Mouse (Mus musculus) A20 (cell line): ENCODE measurements around the gene Atad1.
A peak's percentile ranks its signal among the peaks of the same experiment; 100 is the strongest.
"Not testable (repeated sequence)": the region's sequence is repeated elsewhere in the genome, so short reads cannot be mapped to it uniquely, and the experiment has no call there.

Experiments used
- DNase-seq: peaks from one replicate; pipeline ENCODE4 v3.0.0-alpha.2; 2011; ENCODE audit warnings: low read depth, low spot score

The Atad1 gene

DNA sequence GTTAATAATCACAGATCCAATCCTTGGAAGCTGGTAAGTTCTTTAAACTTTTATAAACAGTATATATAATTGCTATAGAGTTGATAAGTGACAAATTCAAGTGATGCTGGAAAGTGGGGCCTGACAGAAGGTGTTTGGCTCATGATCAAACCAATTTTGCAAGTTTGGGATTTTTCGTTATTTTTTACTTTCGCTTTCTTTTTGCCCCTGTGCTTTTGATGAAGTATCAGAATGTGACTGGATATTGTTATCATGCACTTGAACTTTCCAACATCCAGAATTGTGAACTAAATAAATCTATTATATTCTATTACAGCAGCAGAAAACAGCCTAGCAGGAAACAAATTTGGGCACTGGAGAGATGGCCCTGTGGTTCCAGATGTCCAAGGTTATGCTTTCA lies 58.7 kb downstream of the Atad1 start:
- peak; percentile 35 for DNase-seq

DNA sequence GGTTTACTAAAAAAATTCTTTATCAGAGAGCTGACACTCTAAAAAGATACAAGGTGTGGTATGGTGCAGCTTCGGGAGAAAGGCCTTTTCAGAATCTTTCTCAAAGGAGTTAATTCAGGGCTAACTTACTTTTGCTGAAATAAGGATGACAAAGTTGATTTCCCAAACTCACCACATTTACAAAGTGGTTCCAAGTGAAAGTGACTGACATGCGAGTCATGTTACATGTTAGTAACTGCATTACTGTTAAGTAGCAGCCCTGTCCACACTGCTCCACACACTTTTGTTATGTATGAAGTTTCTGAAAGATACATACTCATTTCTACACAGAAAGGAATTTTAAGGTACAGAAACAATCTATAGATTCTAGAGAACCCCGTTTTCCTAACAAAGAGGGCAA lies 63.8 kb downstream of the Atad1 start:
- DNase-seq: no peak

DNA sequence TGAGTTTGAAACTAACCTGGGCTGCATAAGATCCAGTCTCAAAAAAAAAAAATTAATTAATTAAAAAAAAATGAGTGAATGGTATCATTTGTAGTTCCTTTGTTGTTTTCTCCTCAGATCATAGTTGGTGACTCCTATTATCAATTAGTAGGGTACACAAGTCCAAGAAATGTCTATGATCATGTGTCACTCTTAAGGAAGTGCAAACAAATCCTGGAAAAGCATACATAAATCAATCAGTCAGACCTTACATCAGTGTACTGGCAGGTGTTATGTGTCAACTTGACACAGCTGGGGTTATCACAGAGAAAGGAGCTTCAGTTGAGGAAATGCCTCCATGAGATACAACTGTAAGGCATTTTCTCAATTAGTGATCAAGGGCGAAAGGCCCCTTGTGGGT lies 71.8 kb downstream of the Atad1 start:
- not testable (repeated sequence) for DNase-seq

DNA sequence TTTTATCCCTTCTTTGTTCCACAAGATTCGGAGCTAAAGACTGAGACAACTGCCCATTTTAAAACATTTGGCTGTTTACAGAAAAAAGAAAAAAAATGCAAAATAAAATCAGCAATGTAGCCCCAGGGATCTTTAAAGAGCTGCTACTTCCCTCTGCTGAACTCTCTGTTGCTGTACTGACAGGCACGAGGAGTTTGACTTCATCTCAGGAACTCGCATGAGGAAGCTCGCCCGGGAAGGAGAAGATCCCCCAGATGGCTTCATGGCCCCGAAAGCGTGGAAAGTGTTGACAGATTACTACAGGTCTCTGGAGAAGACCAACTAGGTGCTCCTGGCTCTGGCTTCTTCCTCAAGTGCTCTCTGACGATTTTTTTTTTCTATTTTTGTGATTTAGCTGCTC lies 74.3 kb downstream of the Atad1 start:
- DNase-seq: no peak

DNA sequence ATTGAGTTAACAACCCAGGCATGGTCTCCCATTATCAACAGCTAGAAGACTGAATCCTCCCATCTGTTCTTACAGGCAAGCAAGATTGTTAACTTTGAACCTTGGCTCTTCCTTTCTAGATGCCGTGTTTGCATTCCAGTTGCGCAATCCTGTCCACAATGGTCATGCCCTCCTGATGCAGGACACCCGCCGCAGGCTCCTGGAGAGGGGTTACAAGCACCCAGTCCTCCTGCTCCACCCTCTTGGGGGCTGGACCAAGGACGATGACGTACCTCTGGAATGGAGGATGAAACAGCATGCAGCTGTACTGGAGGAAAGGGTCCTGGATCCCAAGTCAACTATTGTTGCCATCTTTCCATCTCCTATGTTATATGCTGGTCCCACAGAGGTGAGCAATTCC lies 76.7 kb downstream of the Atad1 start:
- no peak for DNase-seq

DNA sequence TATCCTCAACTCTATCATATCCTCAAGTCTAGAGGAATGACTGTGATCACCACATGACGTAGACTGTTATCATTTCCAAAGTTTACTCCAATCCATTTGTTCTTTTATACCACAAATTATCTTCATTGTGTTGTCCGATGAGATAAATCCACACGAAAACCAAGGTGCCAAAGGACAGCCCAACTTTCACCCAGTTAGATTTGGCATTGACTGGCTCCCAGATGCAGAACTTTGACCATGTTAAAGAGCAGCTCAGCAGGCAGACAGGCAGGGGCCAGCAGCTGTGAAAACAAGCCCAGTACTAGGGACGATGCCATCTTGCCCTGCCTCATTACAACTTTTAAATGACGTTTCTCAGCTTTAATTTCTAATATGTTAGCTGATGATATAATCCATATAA lies 80.2 kb downstream of the Atad1 start:
- no peak for DNase-seq

DNA sequence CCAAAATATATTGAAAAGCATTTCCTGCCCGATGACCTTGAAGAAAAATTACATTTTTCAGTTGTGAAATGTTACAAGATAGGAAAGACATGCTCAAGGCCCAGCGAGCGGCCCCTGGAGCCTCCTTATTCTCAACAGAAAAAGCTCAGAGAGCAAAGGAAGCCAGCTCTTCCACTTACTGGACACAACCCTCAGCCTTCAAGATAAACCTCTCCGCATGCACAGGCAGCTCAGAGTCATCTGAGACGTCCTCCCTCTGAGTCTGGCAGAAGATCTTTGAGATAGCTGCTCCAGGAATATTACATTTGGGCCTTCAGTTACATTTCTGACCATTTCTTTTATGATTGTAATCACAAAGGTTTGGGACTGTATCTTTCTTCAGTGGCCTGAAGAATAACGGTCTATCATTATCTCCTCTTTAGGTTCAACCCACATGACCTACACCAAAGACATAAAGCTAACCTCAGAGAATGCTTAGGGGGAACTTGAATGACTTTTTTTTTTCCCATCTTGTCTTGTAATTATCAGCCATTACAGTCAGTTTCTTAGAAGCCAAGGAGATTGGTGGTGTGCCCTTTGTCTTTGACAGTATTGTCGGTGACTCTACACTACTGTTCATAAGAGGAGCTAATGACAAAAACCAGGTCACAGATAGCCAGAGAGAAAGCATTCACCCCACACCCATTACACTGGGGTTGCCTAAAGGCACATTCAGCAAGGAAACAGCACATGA lies 85.8 kb downstream of the Atad1 start:
- no peak for DNase-seq

DNA sequence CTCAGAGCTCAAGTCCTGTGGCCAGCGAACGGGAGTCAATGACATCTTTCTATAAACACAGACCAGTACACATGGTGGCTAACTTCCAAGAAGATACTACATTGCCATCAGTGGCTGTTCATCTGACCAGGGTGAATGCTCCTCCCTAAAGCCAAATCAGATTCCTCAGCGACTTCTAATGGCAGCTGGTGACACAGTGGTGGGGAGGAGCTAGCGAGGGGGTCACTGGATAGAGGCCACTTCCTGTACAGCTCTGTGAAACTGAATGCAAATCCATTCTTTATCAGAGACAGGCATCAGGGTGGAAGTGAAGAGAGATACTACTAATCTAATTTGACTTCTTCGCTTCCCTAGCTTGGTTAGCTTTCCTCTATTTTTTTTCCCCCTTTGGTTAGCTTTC lies 86.5 kb downstream of the Atad1 start:
- no peak for DNase-seq

DNA sequence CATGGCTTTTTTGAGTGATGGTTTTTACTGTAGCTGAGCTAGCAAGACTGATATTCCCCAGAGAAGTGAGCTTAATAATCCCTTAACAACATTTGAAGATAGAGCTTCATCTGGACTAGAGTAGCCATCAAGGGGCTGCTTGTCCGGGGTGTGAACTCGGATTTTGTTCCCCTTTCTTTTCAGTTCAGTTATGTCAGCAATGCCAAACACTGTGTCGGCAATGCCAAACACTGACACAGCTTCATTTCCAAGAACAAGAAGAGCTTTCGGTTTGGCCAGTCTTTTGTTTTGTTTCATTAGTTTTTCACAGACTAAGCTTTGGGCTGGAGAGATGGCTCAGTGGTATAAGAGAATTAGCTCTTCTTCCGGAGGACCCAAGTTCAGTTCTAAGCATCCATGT lies 88.5 kb downstream of the Atad1 start:
- DNase-seq: no peak

DNA sequence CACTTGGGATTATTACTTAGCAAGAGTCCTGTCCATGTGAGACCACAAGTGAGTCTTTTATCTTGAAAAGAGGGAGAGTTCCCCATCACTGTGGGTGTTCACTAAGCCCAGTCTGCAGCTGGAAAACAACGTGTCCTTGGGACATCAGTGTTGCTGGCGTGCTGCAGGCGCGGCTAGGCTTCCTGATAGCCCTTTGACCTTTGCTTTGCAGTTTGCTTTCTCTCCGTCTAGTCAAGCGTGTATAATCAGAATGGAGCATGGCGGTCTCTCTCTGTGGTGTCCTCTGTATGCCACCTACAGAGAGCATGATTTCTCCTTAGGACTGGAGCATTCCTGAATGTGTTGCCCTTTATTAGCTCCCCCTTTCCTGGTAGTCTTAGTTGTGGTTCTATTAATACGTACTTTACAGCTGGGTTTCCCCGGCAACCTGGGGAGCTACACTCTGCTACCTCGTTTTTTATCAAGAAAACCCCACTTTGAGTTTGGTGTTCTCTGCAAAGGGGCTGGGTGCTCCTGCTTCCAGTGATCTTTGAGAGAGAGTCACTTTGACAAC lies 91.5 kb downstream of the Atad1 start:
- DNase-seq: no peak

DNA sequence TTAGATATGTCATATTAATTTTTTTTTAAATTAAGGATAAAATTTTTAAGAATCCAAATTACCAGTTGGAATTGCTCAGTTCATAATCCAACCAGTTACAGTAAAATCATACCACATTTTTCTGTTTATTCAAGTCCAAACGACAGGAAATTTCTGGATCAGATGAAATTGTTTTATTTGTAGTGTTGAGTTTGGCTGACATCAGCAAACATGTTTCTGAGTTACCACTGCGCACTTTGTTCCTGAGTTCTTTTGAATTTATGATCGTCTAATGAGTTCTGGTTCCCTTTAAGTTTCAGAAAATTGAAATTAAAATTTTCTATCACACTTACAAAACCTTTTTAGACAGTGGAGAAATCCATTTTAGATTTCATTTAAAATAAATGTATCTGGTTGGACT lies 93.2 kb downstream of the Atad1 start:
- no peak for DNase-seq

DNA sequence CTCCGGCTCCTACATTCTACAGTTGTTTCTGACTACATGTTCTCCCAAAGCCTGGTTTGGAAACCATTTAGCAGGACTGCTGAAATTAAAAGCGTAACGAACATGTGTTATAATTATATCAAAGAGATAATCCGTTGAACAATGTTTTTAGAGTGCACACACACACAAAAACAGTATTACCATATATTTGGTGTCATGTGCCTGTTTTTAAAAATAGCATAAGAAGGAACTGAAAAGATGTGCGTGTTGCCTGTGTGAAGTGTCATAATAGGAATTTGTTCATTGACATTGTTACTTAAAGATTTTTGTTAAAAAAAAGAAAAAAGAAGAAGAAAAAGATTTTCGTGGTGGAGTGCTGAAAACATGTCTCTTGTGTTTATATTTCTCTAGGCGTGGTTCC lies 93.6 kb downstream of the Atad1 start:
- DNase-seq: no peak

DNA sequence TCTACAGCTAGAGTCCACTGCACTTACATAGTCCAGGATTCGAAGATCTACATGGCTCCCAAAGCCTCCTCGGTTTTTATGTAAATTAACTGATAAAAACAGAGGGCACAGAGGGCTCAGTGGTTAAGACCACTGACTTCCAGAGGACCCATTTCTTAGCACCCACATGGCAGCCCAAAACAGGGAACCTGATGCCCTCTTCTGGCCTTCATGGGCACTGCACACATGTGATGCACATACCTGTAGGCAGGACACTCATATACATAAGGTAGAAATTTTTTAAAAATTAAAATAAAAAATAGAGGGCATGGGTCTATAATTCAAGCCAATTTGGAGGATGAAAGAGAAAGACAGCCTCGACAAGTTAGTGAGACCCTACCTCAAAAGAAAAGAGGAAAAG lies 95.9 kb downstream of the Atad1 start:
- no peak for DNase-seq

DNA sequence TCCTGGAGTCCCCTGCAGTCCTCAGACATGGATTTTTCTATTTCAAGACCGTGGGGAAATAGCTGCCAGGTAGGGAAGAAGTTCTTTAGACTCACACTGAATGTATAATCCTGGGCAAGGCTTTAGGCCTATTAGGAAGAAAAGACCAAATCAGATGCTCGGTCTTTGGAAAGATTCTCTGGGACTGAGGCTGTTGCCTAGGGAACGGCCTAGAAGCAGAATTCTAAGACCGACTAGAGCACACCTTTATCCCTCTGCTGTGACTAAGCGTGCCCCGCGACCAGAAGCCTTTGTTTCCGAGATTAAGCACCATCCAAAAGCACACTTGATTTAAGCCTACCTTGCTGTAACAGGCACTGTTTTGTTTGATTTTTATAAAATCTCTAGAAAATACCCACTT lies 97.6 kb downstream of the Atad1 start:
- no peak for DNase-seq

DNA sequence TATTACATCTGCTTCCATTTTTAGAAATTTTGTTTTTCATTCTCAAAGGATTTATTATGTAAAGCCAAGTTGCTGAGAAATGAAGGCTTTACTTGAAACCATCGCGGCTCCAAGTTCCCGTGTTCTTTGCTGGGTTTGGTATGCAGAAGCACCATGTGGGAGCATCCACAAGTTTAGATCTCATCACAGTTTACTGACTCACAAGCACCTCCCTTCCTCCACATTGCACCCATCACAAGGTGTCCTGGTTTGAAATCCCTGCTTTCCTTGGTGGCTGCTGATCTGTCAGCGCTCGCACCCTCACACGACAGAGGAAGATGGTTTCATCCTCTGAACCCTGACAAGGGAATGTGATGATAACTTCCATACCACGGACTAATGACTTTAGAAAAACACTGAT lies 98.1 kb downstream of the Atad1 start:
- DNase-seq: no peak

DNA sequence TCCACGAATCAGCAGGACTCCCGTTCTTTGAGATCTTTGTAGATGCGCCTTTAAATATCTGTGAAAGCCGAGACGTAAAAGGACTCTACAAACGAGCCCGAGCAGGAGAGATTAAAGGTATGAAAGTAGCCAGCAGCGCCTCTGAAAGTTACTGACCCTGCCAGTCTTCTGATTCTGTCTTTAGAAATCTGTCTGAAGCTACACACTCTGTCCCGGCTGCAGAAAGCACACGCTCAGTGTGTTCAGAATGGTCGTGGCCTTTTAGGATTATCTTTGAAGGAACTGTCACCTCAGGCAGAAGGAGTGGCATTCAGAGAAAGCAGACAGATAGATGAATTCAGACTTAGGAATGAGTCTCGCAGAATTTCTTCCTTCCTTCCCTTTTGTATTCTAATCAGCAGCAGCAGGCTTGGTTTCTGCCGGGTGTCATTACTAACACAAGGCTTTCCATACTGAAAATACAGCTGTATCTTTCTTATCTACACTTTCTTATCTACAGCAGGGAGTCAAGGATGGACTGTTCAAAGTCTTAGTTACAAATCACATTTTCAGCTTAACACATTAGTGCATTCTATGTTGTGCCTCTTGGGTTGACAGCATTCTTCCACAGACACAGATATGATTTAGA lies 101.2 kb downstream of the Atad1 start:
- no peak for DNase-seq

DNA sequence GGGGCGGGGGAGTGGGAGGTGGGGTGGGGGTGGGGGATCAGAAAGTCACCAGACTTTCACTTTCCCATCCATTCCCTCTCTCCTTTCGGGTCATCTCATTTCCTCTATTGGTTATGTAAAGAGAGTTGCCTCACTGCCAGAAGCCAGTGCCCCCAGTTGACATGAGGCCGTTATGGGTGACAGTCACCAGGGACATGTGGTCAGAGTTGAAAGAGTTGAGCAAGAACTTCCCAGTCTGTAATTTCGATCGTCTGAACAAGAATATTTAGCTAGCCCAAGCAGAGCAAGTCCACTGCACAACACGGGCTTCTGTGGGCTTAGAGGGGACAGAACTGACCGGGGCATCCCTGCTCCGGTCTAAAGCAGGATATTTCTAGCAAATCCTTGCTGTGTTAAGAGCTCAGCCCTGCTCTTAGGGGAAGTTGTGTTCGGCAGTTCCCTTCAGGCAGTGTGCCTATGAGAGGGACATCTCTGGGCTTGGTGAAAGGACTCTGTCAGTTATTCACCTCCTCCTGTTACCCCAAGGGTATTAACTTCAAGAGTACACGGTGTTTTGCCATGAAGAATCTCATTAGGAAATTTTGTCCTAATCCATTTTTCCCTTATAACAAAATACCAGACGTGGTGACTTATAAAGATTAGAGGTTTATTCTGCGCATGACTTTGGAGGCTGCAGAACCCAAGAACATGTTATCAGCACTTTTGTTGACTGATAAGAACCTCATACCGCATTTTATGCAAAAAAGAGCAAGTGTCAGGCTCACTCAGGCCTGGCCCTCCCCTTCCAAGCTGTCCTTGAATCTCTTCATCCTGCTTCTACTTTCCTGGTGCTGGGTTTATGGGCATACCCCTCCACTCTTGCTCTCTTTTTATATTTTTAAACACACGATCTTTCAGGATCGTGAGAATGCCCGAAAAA lies 102.0 kb downstream of the Atad1 start:
- peak; percentile 20 for DNase-seq

DNA sequence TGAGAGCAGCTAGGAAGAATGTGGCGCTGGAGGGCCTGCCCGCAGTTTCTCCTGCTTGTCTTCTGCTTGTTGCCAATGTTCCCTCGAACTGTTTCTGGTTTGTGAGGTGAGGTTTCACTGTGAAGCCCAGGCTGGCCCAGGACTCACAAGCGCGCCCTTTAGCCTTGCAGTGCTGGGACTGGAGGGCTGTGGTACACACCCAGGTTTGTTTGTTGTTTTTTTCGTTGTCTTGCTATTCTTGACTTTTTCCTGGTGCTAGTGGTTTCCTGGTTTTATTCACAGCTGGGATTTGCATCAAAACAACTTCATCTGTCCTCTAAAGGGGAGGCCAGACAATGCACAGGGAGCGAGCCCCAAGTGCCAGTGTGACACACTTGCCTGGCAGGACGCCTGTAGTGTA lies 104.7 kb downstream of the Atad1 start:
- no peak for DNase-seq

DNA sequence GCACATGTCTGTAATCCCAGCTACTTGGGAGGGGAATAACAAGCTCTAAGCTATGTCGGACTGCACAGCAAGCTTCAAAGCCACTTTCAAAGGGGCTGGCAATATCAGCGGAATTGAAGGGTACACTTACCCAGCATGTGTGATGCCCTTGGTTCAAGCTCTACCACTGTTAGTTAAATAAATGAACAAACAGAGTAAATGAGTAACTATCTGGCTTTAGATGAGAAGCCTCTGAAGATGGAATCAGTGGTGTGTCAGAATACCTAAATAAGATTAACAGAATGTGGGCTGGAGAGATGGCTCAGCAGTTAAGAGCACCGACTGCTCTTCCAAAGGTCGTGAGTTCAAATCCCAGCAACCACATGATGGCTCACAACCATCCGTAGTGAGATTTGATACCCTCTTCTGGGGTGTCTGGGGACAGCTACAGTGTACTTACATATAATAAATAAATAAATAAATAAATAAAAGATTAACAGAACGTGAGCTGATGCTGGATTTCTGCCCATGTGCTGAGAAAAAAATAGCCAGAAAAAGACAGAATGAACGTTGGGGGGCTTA lies 110.9 kb downstream of the Atad1 start:
- DNase-seq: no peak

DNA sequence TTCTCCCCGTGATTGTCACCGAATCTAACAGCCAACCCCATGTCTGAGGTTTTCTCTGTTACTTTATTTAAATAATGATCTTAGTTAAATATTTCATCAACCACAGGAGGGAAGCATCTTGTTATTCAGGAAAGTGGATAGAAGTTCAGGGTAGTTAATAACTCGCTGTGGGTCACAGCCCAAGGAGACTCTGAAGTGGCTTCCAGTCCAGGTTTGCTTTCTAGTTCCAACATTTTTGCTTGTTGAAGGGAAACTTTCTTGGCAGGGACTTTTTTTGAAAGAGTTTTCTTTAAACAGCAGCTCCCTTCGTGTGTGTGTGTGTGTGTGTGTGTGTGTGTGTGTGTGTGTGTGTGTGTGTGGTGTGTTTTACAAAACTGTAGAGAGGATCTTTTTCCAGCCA lies 112.0 kb downstream of the Atad1 start:
- DNase-seq: peak; percentile 4

DNA sequence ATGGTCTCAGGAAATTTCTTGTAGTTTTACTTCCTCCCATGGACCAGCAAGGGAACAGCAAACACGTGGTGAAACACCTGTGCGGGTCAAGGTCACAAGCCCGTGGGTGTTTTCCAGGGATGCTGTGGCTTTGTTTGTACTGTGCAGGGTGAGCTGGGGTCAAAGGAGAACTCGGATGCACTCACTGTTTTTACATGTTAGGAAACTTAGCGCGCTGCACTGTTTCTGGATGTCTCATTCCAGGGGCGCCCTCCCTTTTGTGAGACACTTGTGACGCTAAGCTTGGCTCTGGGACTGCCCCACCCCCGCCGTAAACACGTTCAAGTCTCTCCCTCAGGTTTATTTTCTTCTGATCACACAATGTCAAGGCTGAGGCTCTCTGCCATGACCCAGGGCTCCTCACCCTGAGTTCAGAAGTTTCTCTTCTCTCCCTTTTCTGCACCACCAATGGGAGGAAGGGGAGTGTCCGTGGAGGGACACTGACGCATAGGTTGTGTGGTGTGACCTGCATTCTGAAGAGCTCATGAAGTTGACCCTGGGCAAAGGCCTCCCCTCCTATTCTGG lies 112.7 kb downstream of the Atad1 start:
- DNase-seq: peak; percentile 67

DNA sequence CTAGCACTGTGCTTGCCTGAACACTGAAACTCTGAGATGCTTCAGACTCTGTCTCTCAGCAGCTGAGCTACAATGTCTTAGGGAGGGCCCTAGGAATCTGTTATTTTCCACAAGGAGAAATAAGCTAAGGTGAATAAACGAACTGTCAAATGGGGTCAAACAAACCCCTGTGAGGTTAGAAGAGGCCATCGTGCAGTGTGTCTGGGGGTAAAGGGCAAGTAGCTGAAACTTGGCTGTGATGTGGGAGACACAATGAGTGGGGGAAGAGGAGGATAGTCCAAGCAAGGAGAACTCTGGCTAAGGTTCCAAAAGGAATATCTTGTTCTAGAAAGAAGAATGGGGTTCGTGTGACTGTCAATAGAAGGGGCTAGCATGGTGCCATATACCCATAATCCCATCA lies 117.4 kb downstream of the Atad1 start:
- no peak for DNase-seq
